21 mouse cellular contexts compared by ENCODE assay signal in the genomic region with DNA sequence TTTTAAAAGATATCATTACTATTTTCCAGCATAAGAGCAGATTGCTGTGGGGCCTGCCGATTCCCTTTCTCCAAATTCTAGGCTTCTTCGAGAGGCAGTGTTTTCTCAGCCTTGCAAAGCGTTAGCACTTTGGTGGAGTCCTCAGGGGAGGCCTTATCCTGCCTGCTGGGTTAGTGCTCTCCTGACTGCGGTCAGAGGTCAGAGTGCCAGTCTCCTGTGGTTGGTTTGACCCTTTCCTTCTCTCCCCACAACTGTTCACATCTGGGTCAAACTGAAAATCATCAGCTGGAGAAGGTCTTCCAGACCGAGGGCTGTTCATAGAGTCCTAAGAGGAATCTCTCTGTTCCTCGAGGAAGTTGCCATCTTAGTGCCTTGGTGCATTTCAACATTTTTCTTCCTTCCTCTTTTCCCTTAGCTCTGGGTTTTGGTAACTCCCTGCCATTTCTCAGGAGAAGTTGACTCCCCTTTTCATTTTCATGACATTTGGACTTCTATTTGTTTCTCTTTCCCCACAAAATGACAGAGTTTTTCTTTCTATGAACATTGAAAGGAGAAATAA. TPM values are rescaled to one million over a fixed set of nuclear protein-coding genes. Genes with fewer than 3 reads are reported as not detected.
A peak's percentile ranks its signal among the peaks of the same experiment; 100 is the strongest.
DNase-seq lines count a peak whose midpoint lies in the region; ATAC-seq and TF ChIP-seq lines count a peak whose summit lies in the region.
"Had no signal": no experiment of that assay in that cellular context is flagged by ENCODE, and none has a peak within 500 bp of the region (broad histone marks: within the 10 kb centered on the region; RNA-seq: fewer than 3 reads in every experiment).

No protein-coding gene starts in this region.

- no peaks in the 10 kb centered on the region for H3K79me2 ChIP-seq in macrophage (ENCODE audit: inconsistent target)

- H3K9me3 ChIP-seq in heart, embryonic 11.5 days (replicated peaks; ENCODE audit: control insufficient read depth, low read length), result no peaks in the 10 kb centered on the region
- no peaks in the 10 kb centered on the region for H3K9me3 ChIP-seq in neural tube, embryonic 15.5 days (replicated peaks)
- H3K9me3 ChIP-seq: limb, embryonic 15.5 days had no signal

- no peaks in the 10 kb centered on the region for H3K36me3 ChIP-seq in heart, embryonic 11.5 days (ENCODE audit: control insufficient read depth, insufficient read depth, low read length)
- no peaks in the 10 kb centered on the region for H3K36me3 ChIP-seq in macrophage (ENCODE audit: inconsistent target)
- no peaks in the 10 kb centered on the region for H3K36me3 ChIP-seq in neural tube, embryonic 15.5 days
- H3K36me3 ChIP-seq: limb, embryonic 15.5 days had no signal

- no peak for TF ChIP-seq CTCF in layer of hippocampus, adult 2 months (conservative IDR thresholded peaks at IDR 0.05)

- peaks cover 11% of the 10 kb centered on the region; the same call in 1 of the 2 replicates for H3K27me3 ChIP-seq in heart, embryonic 11.5 days (ENCODE audit: control insufficient read depth, insufficient read depth, low read length)
- H3K27me3 ChIP-seq in neural tube, embryonic 15.5 days (replicated peaks), result peaks cover 10% of the 10 kb centered on the region; the same call in 1 of the 2 replicates

- no peaks in the 10 kb centered on the region for H3K4me1 ChIP-seq in heart, embryonic 11.5 days (ENCODE audit: control insufficient read depth, insufficient read depth, low read length)
- H3K4me1 ChIP-seq in neural tube, embryonic 15.5 days, result peaks cover 9% of the 10 kb centered on the region

- no peak overlapping the region for H3K9ac ChIP-seq in heart, embryonic 11.5 days (ENCODE audit: low read depth, low read length)
- no peak overlapping the region for H3K9ac ChIP-seq in neural tube, embryonic 15.5 days (replicated peaks)
- H3K9ac ChIP-seq: hindbrain, embryonic 14.5 days; limb, embryonic 15.5 days had no signal

- no peak for ATAC-seq in heart, embryonic 11.5 days (replicated peaks; ENCODE audit: insufficient number of reproducible peaks, low FRiP score, low TSS enrichment)
- ATAC-seq in granulocyte monocyte progenitor cell, adult 5-6 weeks (replicated peaks; ENCODE audit: poor library complexity, severe bottlenecking), result peak; percentile 64
- ATAC-seq in neural tube, embryonic 15.5 days (ENCODE audit: low FRiP score), result no peak

- no peak overlapping the region for H3K27ac ChIP-seq in heart, embryonic 11.5 days (ENCODE audit: low read depth, low read length)
- peak overlapping the region; percentile 75 for H3K27ac ChIP-seq in macrophage
- no peak overlapping the region for H3K27ac ChIP-seq in layer of hippocampus, adult 2 months
- no peak overlapping the region for H3K27ac ChIP-seq in neural tube, embryonic 15.5 days (replicated peaks)
- H3K27ac ChIP-seq: hindbrain, embryonic 14.5 days; limb, embryonic 15.5 days had no signal

- no peak overlapping the region for H3K4me3 ChIP-seq in heart, embryonic 11.5 days (ENCODE audit: low read depth, low read length)
- no peak overlapping the region for H3K4me3 ChIP-seq in macrophage (ENCODE audit: inconsistent target)
- no peak overlapping the region for H3K4me3 ChIP-seq in layer of hippocampus, adult 2 months
- H3K4me3 ChIP-seq in neural tube, embryonic 15.5 days (replicated peaks), result no peak overlapping the region
- H3K4me3 ChIP-seq: limb, embryonic 15.5 days; myocyte had no signal

- no peak overlapping the region for H3K4me2 ChIP-seq in heart, embryonic 11.5 days
- no peak overlapping the region for H3K4me2 ChIP-seq in neural tube, embryonic 15.5 days
- H3K4me2 ChIP-seq: hindbrain, embryonic 14.5 days; limb, embryonic 15.5 days had no signal

- WGBS in heart, embryonic 11.5 days (ENCODE audit: insufficient replicate concordance), result 32% methylated on average over 6 of the region's 6 CpGs
- 5% methylated on average over 5 of the region's 6 CpGs for WGBS in macrophage (ENCODE audit: missing documents)
- WGBS in neural tube, embryonic 15.5 days, result 63% methylated on average over 6 of the region's 6 CpGs

- DNase-seq in heart, adult 11 months, result peak; percentile 71
- peak; percentile 10 to 18 for DNase-seq in B cell, adult 2 months
- no peak for DNase-seq in layer of hippocampus, adult 2 months (ENCODE audit: low spot score in 2 of 2)
- no peak for DNase-seq in adrenal gland, adult 18-20 months (ENCODE audit: low spot score in 2 of 2)
- DNase-seq: cerebellum, adult 18-20 months; kidney, adult 18-20 months; right cerebral cortex, postnatal 14 days had no signal

RNA-seq across cellular contexts. Expression of a gene that starts 14.9 kb away (rescaled TPM):
- not detected in 2 replicates for polyA plus RNA-seq in heart, embryonic 11.5 days (2014; fragmentation: Nextera tagmentation; extraction: Ambion mirVana)
- not detected in 2 replicates for total RNA-seq in granulocyte monocyte progenitor cell, adult 5-6 weeks (2014; fragmentation: Nextera tagmentation)
- not detected in 2 replicates for total RNA-seq in granulocyte monocyte progenitor cell, adult 5-6 weeks (2017)
- not detected for total RNA-seq in macrophage (2018; cell fraction: chromatin; rRNA removed)
- not detected for total RNA-seq in macrophage (2018; cell fraction: cytosol; rRNA removed)
- total RNA-seq in macrophage (2018; cell fraction: nucleus; rRNA removed), result not detected
- polyA plus RNA-seq in macrophage (2018), result not detected in 3 replicates
- not detected for total RNA-seq in layer of hippocampus, adult 2 months (2021)
- polyA plus RNA-seq in neural tube, embryonic 15.5 days (2015; fragmentation: Nextera tagmentation; extraction: Ambion mirVana), result not detected in 2 replicates
- total RNA-seq in adrenal gland, adult 18-20 months (2021), result not detected
- total RNA-seq: adrenal gland, postnatal 4 days; ES-E14; left cerebral cortex, adult 8-10 months had no signal
- polyA plus RNA-seq: embryonic facial prominence, embryonic 11.5 days; gonadal fat pad, adult 2 months; heart, postnatal 0 days; hindbrain, embryonic 14.5 days; large intestine, adult 2 months; limb, embryonic 15.5 days; myocyte had no signal

RNA-seq across cellular contexts. Expression of a gene that starts 15.2 kb away (rescaled TPM):
- not detected in 2 replicates for polyA plus RNA-seq in heart, embryonic 11.5 days (2014; fragmentation: Nextera tagmentation; extraction: Ambion mirVana)
- total RNA-seq in granulocyte monocyte progenitor cell, adult 5-6 weeks (2014; fragmentation: Nextera tagmentation), result not detected in 2 replicates
- total RNA-seq in granulocyte monocyte progenitor cell, adult 5-6 weeks (2017), result not detected in 2 replicates
- total RNA-seq in macrophage (2018; cell fraction: chromatin; rRNA removed), result 1 to 10 TPM in 1 of 26 experiments, not detected in 25; 1.2 TPM
- under 1 TPM in 1 of 26 experiments, not detected in 25; 0.61 TPM for total RNA-seq in macrophage (2018; cell fraction: cytosol; rRNA removed)
- total RNA-seq in macrophage (2018; cell fraction: nucleus; rRNA removed), result 1 to 10 TPM in 1 of 26 experiments, not detected in 25; 2.6 TPM
- not detected in 3 replicates for polyA plus RNA-seq in macrophage (2018)
- not detected for total RNA-seq in layer of hippocampus, adult 2 months (2021)
- not detected in 2 replicates for polyA plus RNA-seq in neural tube, embryonic 15.5 days (2015; fragmentation: Nextera tagmentation; extraction: Ambion mirVana)
- not detected for total RNA-seq in adrenal gland, adult 18-20 months (2021)
- total RNA-seq: adrenal gland, postnatal 4 days; ES-E14; left cerebral cortex, adult 8-10 months had no signal
- polyA plus RNA-seq: embryonic facial prominence, embryonic 11.5 days; gonadal fat pad, adult 2 months; heart, postnatal 0 days; hindbrain, embryonic 14.5 days; large intestine, adult 2 months; limb, embryonic 15.5 days; myocyte had no signal

RNA-seq across cellular contexts. Expression of a gene that starts 23.4 kb away (rescaled TPM):
- polyA plus RNA-seq in heart, embryonic 11.5 days (2014; fragmentation: Nextera tagmentation; extraction: Ambion mirVana), result not detected in 2 replicates
- total RNA-seq in granulocyte monocyte progenitor cell, adult 5-6 weeks (2014; fragmentation: Nextera tagmentation), result not detected in 2 replicates
- total RNA-seq in granulocyte monocyte progenitor cell, adult 5-6 weeks (2017), result not detected in 2 replicates
- total RNA-seq in macrophage (2018; cell fraction: chromatin; rRNA removed), result 1 to 10 TPM in 1 of 26 experiments, not detected in 25; 4.9 TPM
- total RNA-seq in macrophage (2018; cell fraction: cytosol; rRNA removed), result under 1 TPM in 2 of 26 experiments, not detected in 24; 0.19 to 0.98 TPM
- total RNA-seq in macrophage (2018; cell fraction: nucleus; rRNA removed), result 1 to 10 TPM in 2 of 26 experiments, not detected in 24; 4.0 to 7.9 TPM
- polyA plus RNA-seq in macrophage (2018), result not detected in 3 replicates
- total RNA-seq in layer of hippocampus, adult 2 months (2021), result not detected
- not detected in 2 replicates for polyA plus RNA-seq in neural tube, embryonic 15.5 days (2015; fragmentation: Nextera tagmentation; extraction: Ambion mirVana)
- not detected for total RNA-seq in adrenal gland, adult 18-20 months (2021)
- total RNA-seq: adrenal gland, postnatal 4 days; ES-E14; left cerebral cortex, adult 8-10 months had no signal
- polyA plus RNA-seq: embryonic facial prominence, embryonic 11.5 days; gonadal fat pad, adult 2 months; heart, postnatal 0 days; hindbrain, embryonic 14.5 days; large intestine, adult 2 months; limb, embryonic 15.5 days; myocyte had no signal

RNA-seq across cellular contexts. Expression of a gene that starts 29.8 kb away (rescaled TPM):
- not detected in 2 replicates for polyA plus RNA-seq in heart, embryonic 11.5 days (2014; fragmentation: Nextera tagmentation; extraction: Ambion mirVana)
- not detected in 2 replicates for total RNA-seq in granulocyte monocyte progenitor cell, adult 5-6 weeks (2014; fragmentation: Nextera tagmentation)
- total RNA-seq in granulocyte monocyte progenitor cell, adult 5-6 weeks (2017), result not detected in 2 replicates
- total RNA-seq in macrophage (2018; cell fraction: chromatin; rRNA removed), result 1 to 10 TPM in 1 of 26 experiments, not detected in 25; 3.9 TPM
- 1 to 10 TPM in 1 of 26 experiments, under 1 TPM in 1, not detected in 24; 0.62 to 1.3 TPM for total RNA-seq in macrophage (2018; cell fraction: cytosol; rRNA removed)
- 1 to 10 TPM in 1 of 26 experiments, not detected in 25; 3.9 TPM for total RNA-seq in macrophage (2018; cell fraction: nucleus; rRNA removed)
- polyA plus RNA-seq in macrophage (2018), result not detected in 3 replicates
- not detected for total RNA-seq in layer of hippocampus, adult 2 months (2021)
- polyA plus RNA-seq in neural tube, embryonic 15.5 days (2015; fragmentation: Nextera tagmentation; extraction: Ambion mirVana), result not detected in 2 replicates
- not detected for total RNA-seq in adrenal gland, adult 18-20 months (2021)
- total RNA-seq: adrenal gland, postnatal 4 days; ES-E14; left cerebral cortex, adult 8-10 months had no signal
- polyA plus RNA-seq: embryonic facial prominence, embryonic 11.5 days; gonadal fat pad, adult 2 months; heart, postnatal 0 days; hindbrain, embryonic 14.5 days; large intestine, adult 2 months; limb, embryonic 15.5 days; myocyte had no signal

RNA-seq across cellular contexts. Expression of a gene that starts 37.9 kb away (rescaled TPM):
- not detected in 2 replicates for polyA plus RNA-seq in heart, embryonic 11.5 days (2014; fragmentation: Nextera tagmentation; extraction: Ambion mirVana)
- total RNA-seq in granulocyte monocyte progenitor cell, adult 5-6 weeks (2014; fragmentation: Nextera tagmentation), result not detected in 2 replicates
- total RNA-seq in granulocyte monocyte progenitor cell, adult 5-6 weeks (2017), result not detected in 2 replicates
- total RNA-seq in macrophage (2018; cell fraction: chromatin; rRNA removed), result not detected
- total RNA-seq in macrophage (2018; cell fraction: cytosol; rRNA removed), result not detected
- total RNA-seq in macrophage (2018; cell fraction: nucleus; rRNA removed), result not detected
- polyA plus RNA-seq in macrophage (2018), result not detected in 3 replicates
- total RNA-seq in layer of hippocampus, adult 2 months (2021), result not detected
- polyA plus RNA-seq in neural tube, embryonic 15.5 days (2015; fragmentation: Nextera tagmentation; extraction: Ambion mirVana), result not detected in 2 replicates
- total RNA-seq in adrenal gland, adult 18-20 months (2021), result not detected
- total RNA-seq: adrenal gland, postnatal 4 days; ES-E14; left cerebral cortex, adult 8-10 months had no signal
- polyA plus RNA-seq: embryonic facial prominence, embryonic 11.5 days; gonadal fat pad, adult 2 months; heart, postnatal 0 days; hindbrain, embryonic 14.5 days; large intestine, adult 2 months; limb, embryonic 15.5 days; myocyte had no signal

Comparison
In these comparisons a context has a peak if more than half of its experiments do, and no peak if none do; other contexts are left out.
1. DNase-seq: peak in heart, adult 11 months (single experiment) and B cell, adult 2 months (2 of 2); none in layer of hippocampus, adult 2 months (0 of 2) and adrenal gland, adult 18-20 months (0 of 2).